Mouse (Mus musculus): ENCODE data around the gene Cirbp. TPM values are rescaled to one million over a fixed set of nuclear protein-coding genes. Genes with fewer than 3 reads are reported as not detected.

Gene Cirbp
- polyA plus RNA-seq, 1 experiment from 2014 or later: 159 TPM

DNA sequence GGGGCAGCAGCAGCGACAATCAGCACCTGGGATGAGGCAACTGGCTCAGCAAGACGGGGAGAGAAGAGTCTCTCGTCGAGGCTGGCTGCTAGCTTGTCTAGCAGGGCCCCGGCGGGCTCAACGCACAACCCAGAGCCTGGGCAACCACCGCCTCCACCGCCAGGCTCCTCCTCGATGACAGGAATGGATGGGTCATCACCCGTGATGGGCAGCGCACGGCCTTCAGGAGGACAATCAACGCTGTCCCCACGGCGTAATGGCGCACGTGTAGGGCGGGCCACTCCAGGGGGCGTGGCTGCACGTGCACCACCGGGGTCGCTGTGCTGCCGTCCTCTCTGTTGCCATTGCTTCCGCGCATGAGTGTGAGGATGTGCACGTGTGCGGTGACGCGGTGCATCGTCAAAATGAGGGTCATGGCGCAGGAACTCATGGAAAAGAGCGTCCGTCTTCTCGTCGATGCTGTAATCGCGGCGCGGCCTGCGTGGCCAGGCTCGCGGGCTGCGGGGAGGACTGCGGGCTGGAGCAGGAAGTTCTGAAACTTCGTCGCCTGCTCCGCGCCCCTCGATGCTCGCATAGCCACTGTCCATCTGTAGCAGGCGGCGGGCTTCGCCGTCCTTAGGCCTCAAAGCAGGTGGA is 34.4 kb upstream of the Cirbp start:
- Histone ChIP-seq H3K27me3 (peaks cover 20% of the 10 kb centered on the region), H3K4me3 (peak overlapping the region; percentile 27), H3K9me3 (no peaks in the 10 kb centered on the region), H3K9ac (peak overlapping the region; percentile 47), H3K27ac (peak overlapping the region; percentile 30; the same call in 1 of the 2 replicates), H3K4me1 (peaks cover 18% of the 10 kb centered on the region), H3K36me3 (peaks cover 81% of the 10 kb centered on the region), H3K4me2 (replicated peaks) (peak overlapping the region; percentile 48)
- ATAC-seq (ENCODE audit: insufficient number of reproducible peaks, insufficient read depth, low FRiP score, low TSS enrichment): no peak
- WGBS: 14% methylated on average over 55 of the region's 55 CpGs

DNA sequence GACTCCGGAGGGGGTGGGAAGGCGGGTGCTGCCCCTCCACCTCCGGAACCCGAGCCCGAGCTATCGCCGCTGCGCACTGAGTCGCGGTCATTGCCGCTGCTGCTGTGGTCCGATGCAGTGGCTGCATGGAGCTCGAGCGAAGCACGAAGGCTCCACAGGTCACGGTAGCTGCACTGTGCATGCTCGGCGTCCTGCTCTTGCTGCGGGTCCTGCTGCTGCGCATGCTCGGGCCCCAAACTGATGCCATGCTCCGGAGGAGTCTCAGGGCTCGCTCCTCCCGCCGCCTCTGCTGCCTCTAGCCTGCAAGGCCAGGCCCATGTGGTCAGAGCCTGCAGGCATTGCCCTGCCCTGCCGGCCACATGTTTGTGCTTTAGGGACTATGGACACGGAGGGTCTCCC is 33.8 kb upstream of the Cirbp start:
- H3K27ac ChIP-seq: 0 out of 2 replicates have a peak overlapping the region, but pooled peaks have one; percentile 30
- peaks cover 23% of the 10 kb centered on the region for H3K4me1 ChIP-seq
- H3K27me3 ChIP-seq: peaks cover 25% of the 10 kb centered on the region
- no peaks in the 10 kb centered on the region for H3K9me3 ChIP-seq
- H3K9ac ChIP-seq: peak overlapping the region; percentile 47
- WGBS: 28% methylated on average over 27 of the region's 27 CpGs
- ATAC-seq (ENCODE audit: insufficient number of reproducible peaks, insufficient read depth, low FRiP score, low TSS enrichment): no peak
- H3K36me3 ChIP-seq: peaks cover 76% of the 10 kb centered on the region
- peak overlapping the region; percentile 48 for H3K4me2 ChIP-seq (replicated peaks)
- H3K4me3 ChIP-seq: peak overlapping the region; percentile 27

DNA sequence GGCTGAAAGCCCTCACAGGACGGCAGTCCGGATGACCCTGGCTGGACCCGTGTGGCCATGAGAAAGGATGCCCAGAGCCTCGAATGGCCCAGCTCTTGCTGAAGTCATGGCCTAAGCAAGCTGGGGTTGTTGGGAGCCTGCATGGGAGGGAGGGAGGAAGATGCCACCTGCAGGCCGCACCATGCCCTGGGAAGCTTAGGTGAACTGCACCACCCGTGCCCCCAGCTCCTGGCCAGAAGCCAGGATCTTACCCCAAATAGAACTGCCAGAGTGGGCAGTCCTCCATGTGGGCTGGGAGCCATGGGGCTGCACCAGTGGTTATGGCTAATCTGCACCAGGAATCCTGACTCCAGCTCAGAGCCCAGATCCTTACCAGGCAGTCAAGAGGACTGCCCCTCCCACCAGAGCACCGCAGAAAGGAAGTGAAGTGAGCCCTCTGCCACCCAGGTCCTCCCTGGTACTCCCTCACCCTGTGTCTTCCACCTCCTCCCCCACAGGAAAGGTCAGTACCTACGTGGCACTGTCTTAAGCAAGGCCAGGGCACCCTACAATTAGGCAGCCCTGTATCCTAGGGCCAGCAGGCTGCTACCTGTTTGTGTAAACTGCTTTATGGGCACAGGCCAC is 32.4 kb upstream of the Cirbp start:
- 73% methylated on average over 8 of the region's 8 CpGs for WGBS
- no peak overlapping the region for H3K4me2 ChIP-seq (replicated peaks)
- H3K9ac ChIP-seq: no peak overlapping the region
- H3K9me3 ChIP-seq: no peaks in the 10 kb centered on the region
- no peak for ATAC-seq (ENCODE audit: insufficient number of reproducible peaks, insufficient read depth, low FRiP score, low TSS enrichment)
- H3K27me3 ChIP-seq: peaks cover 38% of the 10 kb centered on the region
- H3K36me3 ChIP-seq: peaks cover 62% of the 10 kb centered on the region
- peaks cover 37% of the 10 kb centered on the region for H3K4me1 ChIP-seq
- H3K27ac ChIP-seq: 0 out of 2 replicates have a peak overlapping the region, but pooled peaks have one; percentile 30
- no peak overlapping the region for H3K4me3 ChIP-seq

DNA sequence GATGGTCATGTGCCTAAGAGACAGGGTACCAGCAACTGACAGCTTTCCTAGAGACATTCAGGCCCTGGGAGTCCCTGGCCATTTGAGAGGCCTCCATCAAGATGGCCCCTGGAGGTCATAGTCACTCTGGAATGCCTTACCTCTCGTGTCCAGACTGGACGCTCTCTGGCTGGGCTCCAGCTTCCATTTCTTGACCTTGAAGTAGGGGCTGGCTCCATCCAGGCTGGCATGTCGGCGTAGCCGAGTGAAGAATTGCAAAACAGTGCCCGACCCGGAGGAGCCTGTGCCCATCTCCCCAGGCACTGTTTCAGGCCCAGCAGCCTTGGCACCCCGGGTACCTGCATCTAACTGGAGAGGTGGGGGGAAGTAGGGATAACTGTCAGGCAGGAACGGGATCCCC is 31.4 kb upstream of the Cirbp start:
- no peak for ATAC-seq (ENCODE audit: insufficient number of reproducible peaks, insufficient read depth, low FRiP score, low TSS enrichment)
- H3K36me3 ChIP-seq: peaks cover 51% of the 10 kb centered on the region
- 87% methylated on average over 9 of the region's 9 CpGs for WGBS
- no peak overlapping the region for H3K4me3 ChIP-seq
- peaks cover 41% of the 10 kb centered on the region for H3K27me3 ChIP-seq
- no peak overlapping the region for H3K27ac ChIP-seq
- peaks cover 41% of the 10 kb centered on the region for H3K4me1 ChIP-seq
- no peaks in the 10 kb centered on the region for H3K9me3 ChIP-seq
- H3K4me2 ChIP-seq (replicated peaks): no peak overlapping the region
- H3K9ac ChIP-seq: no peak overlapping the region

DNA sequence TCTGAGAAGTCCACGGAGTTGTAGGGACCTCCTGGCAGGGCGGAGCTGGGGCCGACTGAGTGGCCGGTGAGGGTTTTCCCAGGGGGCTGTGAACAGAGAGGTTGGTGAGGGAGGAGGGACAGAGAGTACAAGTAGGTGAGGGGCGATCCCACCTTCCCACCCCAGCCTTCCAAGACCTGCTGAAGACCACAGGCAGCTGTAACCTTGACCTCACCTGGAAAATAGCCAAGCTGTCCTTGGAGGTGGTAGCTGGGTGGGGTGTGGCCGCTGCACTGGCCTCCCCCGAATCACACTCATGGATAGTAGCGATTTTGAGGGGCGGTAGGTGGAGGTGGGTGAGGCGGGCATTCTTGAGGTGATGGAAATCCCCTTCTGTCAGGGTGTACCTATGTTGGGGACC is 30.6 kb upstream of the Cirbp start:
- no peaks in the 10 kb centered on the region for H3K9me3 ChIP-seq
- no peak overlapping the region for H3K9ac ChIP-seq
- no peak for ATAC-seq (ENCODE audit: insufficient number of reproducible peaks, insufficient read depth, low FRiP score, low TSS enrichment)
- H3K36me3 ChIP-seq: peaks cover 44% of the 10 kb centered on the region
- no peak overlapping the region for H3K27ac ChIP-seq
- H3K4me1 ChIP-seq: peaks cover 41% of the 10 kb centered on the region
- H3K27me3 ChIP-seq: peaks cover 41% of the 10 kb centered on the region
- H3K4me2 ChIP-seq (replicated peaks): no peak overlapping the region
- 87% methylated on average over 10 of the region's 10 CpGs for WGBS
- H3K4me3 ChIP-seq: no peak overlapping the region

DNA sequence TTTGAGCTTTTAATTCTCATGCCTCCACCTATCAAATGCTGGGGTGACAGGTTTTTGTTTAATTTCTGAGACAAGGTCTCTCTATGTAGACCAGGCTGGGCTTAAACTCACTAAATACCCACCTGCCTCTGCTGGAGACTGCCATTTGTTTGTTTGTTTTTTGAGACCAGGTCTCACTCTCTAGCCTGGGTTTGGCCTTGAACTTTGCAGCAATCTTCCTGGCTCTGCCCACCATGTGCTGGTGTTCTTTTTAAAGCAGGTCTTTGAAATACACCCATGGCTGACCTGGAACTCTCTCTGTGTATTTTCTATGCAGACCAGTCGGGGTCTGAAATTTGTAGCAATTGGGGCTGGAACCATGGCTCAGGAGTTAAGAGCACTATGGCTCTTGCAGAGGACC is 30.1 kb upstream of the Cirbp start:
- Histone ChIP-seq H3K27ac (no peak overlapping the region), H3K9me3 (no peaks in the 10 kb centered on the region), H3K4me1 (peaks cover 41% of the 10 kb centered on the region), H3K36me3 (peaks cover 39% of the 10 kb centered on the region), H3K4me2 (replicated peaks) (no peak overlapping the region), H3K9ac (no peak overlapping the region), H3K27me3 (peaks cover 41% of the 10 kb centered on the region), H3K4me3 (no peak overlapping the region)
- no peak for ATAC-seq (ENCODE audit: insufficient number of reproducible peaks, insufficient read depth, low FRiP score, low TSS enrichment)
- 83% methylated on average over 1 of the region's 1 CpGs for WGBS

DNA sequence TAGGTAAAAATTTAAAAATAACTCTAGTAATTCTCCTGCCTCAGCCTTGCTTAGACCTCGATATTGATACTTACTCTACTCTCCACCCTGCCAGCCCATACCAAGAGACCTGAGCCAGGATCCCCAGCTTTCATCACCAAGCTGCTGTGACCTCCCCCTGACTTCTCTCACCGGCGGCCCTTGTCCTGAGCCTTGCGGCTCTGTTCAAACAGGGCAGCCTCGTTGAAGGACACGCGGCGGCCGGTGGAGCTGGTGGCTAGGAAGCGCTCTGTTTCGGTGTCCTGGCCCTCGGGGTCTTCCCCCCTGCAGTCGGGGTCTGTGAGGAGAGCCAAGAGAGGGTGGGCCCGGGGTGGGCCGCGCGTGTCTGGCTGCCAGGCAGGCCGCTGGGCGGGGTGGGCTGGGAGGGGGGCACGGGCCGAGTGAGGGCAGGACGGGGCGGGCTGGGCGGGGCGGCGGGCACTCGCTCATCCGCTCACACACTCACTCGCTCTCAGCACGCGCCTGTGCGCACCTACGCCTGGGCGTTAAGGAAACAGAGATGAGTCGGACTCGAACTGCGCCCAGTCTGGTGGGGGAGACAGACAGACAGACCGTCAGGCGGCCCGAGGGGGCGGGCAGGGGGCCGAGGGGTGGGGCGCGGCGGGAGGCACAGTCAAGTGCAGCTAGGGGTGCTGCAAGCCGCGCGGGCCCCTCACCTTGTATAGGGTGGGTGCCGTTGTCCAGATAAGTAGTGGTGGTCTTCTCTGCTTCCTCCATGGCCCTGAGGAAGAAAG is 29.4 kb upstream of the Cirbp start:
- peak overlapping the region; percentile 81 for H3K4me3 ChIP-seq
- no peak overlapping the region for H3K27ac ChIP-seq
- 12% methylated on average over 45 of the region's 49 CpGs for WGBS
- H3K4me2 ChIP-seq (replicated peaks): peak overlapping the region; percentile 96
- H3K36me3 ChIP-seq: peaks cover 32% of the 10 kb centered on the region
- H3K9me3 ChIP-seq: no peaks in the 10 kb centered on the region
- H3K27me3 ChIP-seq: peaks cover 41% of the 10 kb centered on the region
- peak overlapping the region; percentile 45; the same call in 1 of the 2 replicates for H3K9ac ChIP-seq
- peaks cover 40% of the 10 kb centered on the region for H3K4me1 ChIP-seq
- no peak for ATAC-seq (ENCODE audit: insufficient number of reproducible peaks, insufficient read depth, low FRiP score, low TSS enrichment)

DNA sequence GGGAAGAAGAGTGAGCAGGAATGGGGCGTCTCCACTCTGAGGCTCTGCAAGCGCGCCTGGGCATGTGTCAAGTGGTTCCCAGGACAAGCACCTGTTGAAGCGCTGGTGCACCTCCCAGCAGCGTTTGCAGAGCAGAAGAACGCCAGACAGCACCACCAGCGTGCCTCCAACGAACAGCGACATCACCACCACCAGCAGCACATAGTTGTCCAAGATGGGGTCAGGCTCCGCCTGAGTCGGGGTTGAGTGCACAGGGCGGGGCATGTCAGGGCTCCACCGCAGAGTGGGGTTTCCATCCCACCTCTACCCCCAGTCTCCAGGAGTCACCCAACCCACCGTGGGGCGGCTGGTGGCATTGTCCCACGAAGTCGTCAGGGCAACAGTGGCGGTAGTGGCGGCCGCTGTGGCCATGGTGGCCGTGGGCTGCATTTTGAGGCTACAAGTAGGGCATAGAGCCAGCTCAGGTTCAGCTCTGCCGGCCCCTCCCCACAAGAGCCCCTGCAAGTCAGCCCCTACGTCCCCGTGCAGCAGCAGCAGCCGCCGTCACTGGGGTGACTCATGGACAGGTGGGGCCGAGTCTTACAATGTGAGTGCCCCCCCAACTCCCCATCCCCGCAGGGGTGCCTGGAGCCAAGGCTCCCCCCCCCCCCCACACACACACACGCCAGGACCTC is 28.7 kb upstream of the Cirbp start:
- Histone ChIP-seq H3K9ac (peak overlapping the region; percentile 45), H3K4me1 (peaks cover 33% of the 10 kb centered on the region), H3K36me3 (peaks cover 26% of the 10 kb centered on the region), H3K9me3 (no peaks in the 10 kb centered on the region), H3K27ac (peak overlapping the region; percentile 50), H3K4me2 (replicated peaks) (peak overlapping the region; percentile 96), H3K27me3 (peaks cover 41% of the 10 kb centered on the region), H3K4me3 (peak overlapping the region; percentile 81)
- no peak for ATAC-seq (ENCODE audit: insufficient number of reproducible peaks, insufficient read depth, low FRiP score, low TSS enrichment)
- 6% methylated on average over 29 of the region's 29 CpGs for WGBS

DNA sequence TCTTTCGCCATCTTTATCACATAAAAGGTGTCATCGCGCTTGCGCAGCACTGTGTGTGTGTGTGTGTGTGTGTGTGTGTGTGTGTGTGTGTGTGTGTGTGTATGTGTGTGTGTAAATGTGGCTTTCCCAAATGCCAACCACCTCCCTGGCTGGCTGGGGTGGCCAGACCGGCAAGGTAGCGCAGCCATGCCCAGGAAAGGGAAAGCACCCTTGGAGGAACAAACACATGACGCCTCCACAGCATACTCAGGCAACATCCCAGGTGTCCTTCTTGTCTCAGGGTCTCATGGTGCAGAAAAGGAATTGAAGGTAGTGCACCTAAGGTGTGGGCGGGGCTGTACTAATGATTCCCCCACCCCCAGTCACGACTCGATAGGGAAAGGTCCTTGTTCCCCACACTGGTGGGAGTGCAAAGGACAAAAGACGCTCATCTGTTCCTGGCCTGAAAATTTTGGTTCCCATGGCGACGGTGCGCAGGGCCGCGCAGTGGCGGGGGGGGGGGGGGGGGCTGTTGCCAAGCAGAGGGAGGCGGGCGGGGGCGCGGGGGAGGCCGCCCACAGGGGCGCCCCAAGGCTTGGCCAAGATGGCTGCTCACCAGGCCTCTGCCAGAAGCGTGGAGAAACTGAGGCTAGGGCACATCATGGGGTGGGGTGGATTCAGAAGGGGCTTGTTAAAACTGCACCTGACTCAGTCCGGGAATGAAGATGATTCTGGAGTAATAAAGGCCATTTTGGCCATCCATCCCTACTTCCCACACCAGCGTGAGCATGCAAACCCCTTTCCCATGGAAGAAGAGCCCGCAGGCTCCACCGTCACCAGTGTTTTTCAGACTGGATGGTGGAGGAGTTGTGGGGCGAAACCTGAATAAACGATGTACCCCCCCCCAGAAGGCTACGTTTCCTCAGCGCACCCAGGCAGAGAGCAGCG is 27.9 kb upstream of the Cirbp start:
- Histone ChIP-seq H3K9me3 (no peaks in the 10 kb centered on the region), H3K9ac (peak overlapping the region; percentile 94), H3K36me3 (peaks cover 18% of the 10 kb centered on the region), H3K4me2 (replicated peaks) (peak overlapping the region; percentile 96), H3K27ac (peak overlapping the region; percentile 77), H3K4me1 (peaks cover 35% of the 10 kb centered on the region), H3K27me3 (peaks cover 41% of the 10 kb centered on the region), H3K4me3 (peak overlapping the region; percentile 81)
- ATAC-seq (ENCODE audit: insufficient number of reproducible peaks, insufficient read depth, low FRiP score, low TSS enrichment): no peak
- WGBS: 5% methylated on average over 30 of the region's 33 CpGs

DNA sequence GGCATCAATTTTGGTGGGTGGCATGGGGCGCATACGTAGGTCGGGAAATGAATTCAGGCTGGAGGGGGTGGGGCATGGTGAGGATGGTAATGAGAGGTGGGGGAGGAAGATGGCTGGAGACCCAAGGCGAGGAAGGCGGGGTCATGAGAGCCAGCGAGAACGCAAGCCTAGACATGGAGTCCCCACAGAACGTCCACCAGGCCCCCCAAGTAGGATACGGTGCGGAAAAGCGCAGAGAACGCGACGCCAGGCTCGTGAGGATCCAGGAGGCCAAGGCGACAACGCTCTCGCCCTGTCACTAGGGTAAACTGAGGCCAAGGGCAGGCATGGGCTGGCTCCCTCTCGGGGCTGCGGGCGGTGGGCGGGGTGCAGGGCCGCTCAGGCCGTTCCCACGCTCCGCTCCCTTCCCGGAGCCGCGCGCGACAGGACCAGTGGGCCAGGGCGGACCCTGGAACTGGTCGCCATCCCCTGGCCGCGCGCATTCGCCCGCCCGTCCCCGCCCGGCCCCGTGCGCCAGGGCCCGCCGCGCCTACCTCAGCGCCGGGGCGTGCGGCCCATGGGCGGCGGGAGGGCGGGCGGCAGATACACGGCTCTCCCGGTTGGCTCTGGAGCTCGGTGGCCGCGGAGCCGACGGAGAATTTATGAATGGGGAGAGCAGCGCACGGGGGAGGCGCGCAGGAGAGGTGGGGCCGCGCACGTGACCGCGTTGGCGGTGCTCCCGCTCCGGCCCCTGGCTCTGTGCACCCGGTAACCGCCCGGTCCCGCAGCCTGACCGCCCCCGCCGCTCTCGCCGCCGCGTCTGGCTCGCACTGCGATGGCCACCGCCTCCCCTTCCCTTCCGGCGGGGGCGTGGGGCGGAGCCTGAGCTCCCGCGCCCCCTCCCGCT is 27.0 kb upstream of the Cirbp start, which contains the start of gene Atp5d:
Atp5d (plus strand) TSS at position 80 of the 886 bp plus-strand sequence.
- peaks cover 41% of the 10 kb centered on the region for H3K27me3 ChIP-seq
- H3K4me3 ChIP-seq: peak within 1 kb of the TSS; percentile 81
- peak within 1 kb of the TSS; percentile 96 for H3K4me2 ChIP-seq (replicated peaks)
- H3K9me3 ChIP-seq: no peaks in the 10 kb centered on the region
- no peak for ATAC-seq (ENCODE audit: insufficient number of reproducible peaks, insufficient read depth, low FRiP score, low TSS enrichment)
- peak within 1 kb of the TSS; percentile 77 for H3K27ac ChIP-seq
- WGBS: under 1% methylated on average over 85 of the region's 94 CpGs
- H3K4me1 ChIP-seq: peaks cover 37% of the 10 kb centered on the region
- H3K36me3 ChIP-seq: peaks cover 15% of the 10 kb centered on the region
- peak within 1 kb of the TSS; percentile 94 for H3K9ac ChIP-seq
